Comparison of ENCODE assay signal across 13 mouse cellular contexts in the genomic region with DNA sequence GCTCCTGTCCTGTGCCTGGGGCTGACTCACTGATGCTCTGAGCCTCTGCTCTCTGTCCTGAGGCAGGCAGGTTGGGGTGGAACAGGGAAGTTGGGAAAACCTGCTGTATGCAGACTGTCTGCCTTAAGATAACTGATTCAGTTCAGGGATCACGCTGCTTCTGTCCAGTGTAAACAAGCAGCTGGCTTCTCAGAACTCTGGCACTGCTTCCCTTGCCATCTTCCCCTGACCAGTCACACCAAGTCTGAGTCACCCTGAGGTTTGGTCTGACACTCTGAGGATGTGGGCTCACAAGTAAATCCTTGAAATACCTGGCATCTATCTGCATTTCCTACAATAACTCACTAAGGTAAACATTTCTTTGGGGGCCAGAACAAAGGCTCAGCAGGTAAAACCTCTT.
"Had no signal": no experiment of that assay in that cellular context is flagged by ENCODE, and none has a peak within 500 bp of the region (broad histone marks: within the 10 kb centered on the region; RNA-seq: fewer than 3 reads in every experiment).

No protein-coding gene starts in this region.

- DNase-seq: kidney, postnatal 14 days; layer of hippocampus, adult 9-11 months; lung, adult 2 months; lung, postnatal 36 days; right cerebral cortex, adult 18-20 months; right cerebral cortex, postnatal 25 days; thymus, postnatal 4 days had no signal

- H3K27ac ChIP-seq: kidney, embryonic 15.5 days; limb, embryonic 12.5 days; liver, embryonic 15.5 days; midbrain, embryonic 13.5 days had no signal

- H3K9ac ChIP-seq: kidney, embryonic 15.5 days; limb, embryonic 12.5 days; liver, embryonic 15.5 days; midbrain, embryonic 13.5 days had no signal

- H3K27me3 ChIP-seq: kidney, embryonic 15.5 days; limb, embryonic 12.5 days had no signal

- H3K9me3 ChIP-seq: kidney, embryonic 15.5 days; limb, embryonic 12.5 days; liver, embryonic 15.5 days; midbrain, embryonic 13.5 days had no signal

- H3K4me1 ChIP-seq: limb, embryonic 12.5 days had no signal

- H3K4me2 ChIP-seq: kidney, embryonic 15.5 days; limb, embryonic 12.5 days; liver, embryonic 11.5 days; liver, embryonic 15.5 days; midbrain, embryonic 13.5 days had no signal

- H3K36me3 ChIP-seq: kidney, embryonic 15.5 days; limb, embryonic 12.5 days; liver, embryonic 15.5 days; midbrain, embryonic 13.5 days had no signal

- ATAC-seq: lung, postnatal 0 days; midbrain, embryonic 13.5 days had no signal

- H3K4me3 ChIP-seq: kidney, embryonic 15.5 days; limb, embryonic 12.5 days; liver, embryonic 15.5 days; midbrain, embryonic 13.5 days had no signal
